ENCODE assay signal across 19 mouse cellular contexts in the genomic region with DNA sequence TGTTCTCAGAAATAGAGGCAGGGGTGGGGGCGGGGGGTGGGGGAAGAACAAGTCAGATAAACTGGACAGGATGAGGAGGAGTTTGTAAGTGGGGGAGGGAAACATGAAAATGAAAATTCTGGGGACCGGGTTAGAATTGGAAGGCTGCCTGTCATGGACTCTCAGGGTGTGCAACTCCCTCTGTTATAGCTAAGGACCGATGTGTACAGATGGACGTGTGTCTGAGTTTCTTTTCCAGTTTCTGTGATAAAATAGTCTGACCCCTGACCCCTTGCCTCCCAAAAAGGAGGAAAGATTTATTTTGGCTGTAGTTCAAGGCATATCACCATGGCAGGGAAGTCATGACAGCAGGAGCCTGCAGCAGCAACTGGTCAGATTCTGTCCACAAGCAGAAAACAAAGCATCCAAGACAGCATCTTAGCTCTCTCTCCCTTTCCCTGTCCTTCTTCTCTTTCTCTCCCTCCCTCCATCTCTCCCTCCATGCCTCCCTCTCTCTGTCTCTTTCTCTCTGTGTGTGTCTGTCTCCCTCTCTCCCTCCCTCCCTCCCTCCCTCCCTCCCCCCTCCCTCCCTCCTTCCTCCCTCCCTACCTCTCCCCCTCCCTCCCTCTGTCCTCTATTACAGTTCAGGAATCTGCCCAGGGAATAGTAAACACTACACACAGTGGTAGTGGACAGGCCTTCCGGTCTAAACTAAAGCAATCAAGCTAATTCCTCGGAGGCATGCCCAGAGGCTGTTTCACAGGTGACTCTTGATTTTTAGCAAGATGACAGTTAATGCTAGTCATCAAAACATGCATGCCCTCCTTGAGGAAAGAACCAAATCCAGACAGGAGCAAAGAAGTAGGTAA.
DNase-seq lines count a peak whose midpoint lies in the region; ATAC-seq lines count a peak whose summit lies in the region.
"Had no signal": no experiment of that assay in that cellular context is flagged by ENCODE, and none has a peak within 500 bp of the region (broad histone marks: within the 10 kb centered on the region; RNA-seq: fewer than 3 reads in every experiment).

No protein-coding gene starts in this region.

- DNase-seq in heart, adult 9 months (ENCODE audit: low spot score in 2 of 2) = no peak
- DNase-seq in kidney, adult 9 months = no peak
- DNase-seq in retina, postnatal 1 day = peak; percentile 10
- DNase-seq in retina, embryonic 14.5 days (ENCODE audit: low spot score) = no peak
- DNase-seq in layer of hippocampus, postnatal 25 days (ENCODE audit: extremely low spot score in 1 of 2, low spot score in 1 of 2) = no peak
- DNase-seq in adrenal gland, adult 18-20 months (ENCODE audit: low spot score in 2 of 2) = no peak
- DNase-seq: adrenal gland, postnatal 25 days; cerebellum, postnatal 14 days; gastrocnemius, adult 2 months; right cerebral cortex, postnatal 14 days; thymus, postnatal 14 days had no signal

- no peak overlapping the region for H3K4me3 ChIP-seq in heart, embryonic 12.5 days
- no peak overlapping the region for H3K4me3 ChIP-seq in kidney, embryonic 16.5 days (ENCODE audit: low read length)
- H3K4me3 ChIP-seq: embryonic facial prominence, embryonic 15.5 days; forebrain, embryonic 15.5 days; gastrocnemius, adult 2 months; limb, embryonic 10.5 days; megakaryocyte, embryonic 14.5 days had no signal

- H3K4me1 ChIP-seq in heart, embryonic 12.5 days (replicated peaks) = peaks cover 12% of the 10 kb centered on the region
- peaks cover 10% of the 10 kb centered on the region; the same call in 1 of the 2 replicates for H3K4me1 ChIP-seq in kidney, embryonic 16.5 days (ENCODE audit: insufficient read depth, low read length)
- H3K4me1 ChIP-seq: embryonic facial prominence, embryonic 15.5 days; forebrain, embryonic 15.5 days; megakaryocyte, embryonic 14.5 days had no signal

- H3K9ac ChIP-seq in heart, embryonic 12.5 days = peak overlapping the region; percentile 23; the same call in 1 of the 2 replicates
- H3K9ac ChIP-seq in kidney, embryonic 16.5 days (replicated peaks; ENCODE audit: low read length) = no peak overlapping the region
- H3K9ac ChIP-seq: embryonic facial prominence, embryonic 15.5 days; forebrain, embryonic 15.5 days; liver, embryonic 14.5 days had no signal

- ATAC-seq in heart, embryonic 12.5 days (ENCODE audit: insufficient number of reproducible peaks, low FRiP score) = peak; percentile 59; the same call in 1 of the 2 replicates
- ATAC-seq in kidney, embryonic 16.5 days (ENCODE audit: low FRiP score, low TSS enrichment) = peak; percentile 70
- ATAC-seq: forebrain, embryonic 15.5 days had no signal

- peak overlapping the region; percentile 26 for H3K4me2 ChIP-seq in heart, embryonic 12.5 days
- peak overlapping the region; percentile 35 for H3K4me2 ChIP-seq in kidney, embryonic 16.5 days (replicated peaks; ENCODE audit: low read depth, low read length)
- H3K4me2 ChIP-seq: embryonic facial prominence, embryonic 15.5 days; forebrain, embryonic 15.5 days had no signal

- 32% methylated on average over 6 of the region's 6 CpGs for WGBS in heart, embryonic 12.5 days
- 22% methylated on average over 6 of the region's 6 CpGs for WGBS in kidney, embryonic 16.5 days

- no peaks in the 10 kb centered on the region for H3K36me3 ChIP-seq in heart, embryonic 12.5 days
- H3K36me3 ChIP-seq in kidney, embryonic 16.5 days (ENCODE audit: insufficient read depth, low read length) = no peaks in the 10 kb centered on the region
- H3K36me3 ChIP-seq: embryonic facial prominence, embryonic 15.5 days; forebrain, embryonic 15.5 days; G1E; limb, embryonic 10.5 days had no signal

- H3K27ac ChIP-seq in heart, embryonic 12.5 days (ENCODE audit: poor library complexity, severe bottlenecking) = peak overlapping the region; percentile 26
- no peak overlapping the region for H3K27ac ChIP-seq in kidney, embryonic 16.5 days (ENCODE audit: low read length)
- H3K27ac ChIP-seq: embryonic facial prominence, embryonic 15.5 days; forebrain, embryonic 15.5 days; gastrocnemius, adult 2 months; limb, embryonic 10.5 days; liver, embryonic 14.5 days had no signal

- H3K27me3 ChIP-seq in heart, embryonic 12.5 days (replicated peaks) = no peaks in the 10 kb centered on the region
- no peaks in the 10 kb centered on the region for H3K27me3 ChIP-seq in kidney, embryonic 16.5 days (ENCODE audit: insufficient read depth, low read length)
- H3K27me3 ChIP-seq: embryonic facial prominence, embryonic 15.5 days; forebrain, embryonic 15.5 days; megakaryocyte, embryonic 14.5 days had no signal

- H3K9me3 ChIP-seq in heart, embryonic 12.5 days (replicated peaks) = no peaks in the 10 kb centered on the region
- no peaks in the 10 kb centered on the region for H3K9me3 ChIP-seq in kidney, embryonic 16.5 days (ENCODE audit: low read length)
- H3K9me3 ChIP-seq: embryonic facial prominence, embryonic 15.5 days; forebrain, embryonic 15.5 days; G1E; limb, embryonic 10.5 days; megakaryocyte, embryonic 14.5 days had no signal
